Mouse (Mus musculus): ENCODE results near the gene Kmt2d.

Kmt2d gene

GRCm38 (mm10) chr15:98793141-98793698 lies 77.8 kb downstream of the Kmt2d start:
- DNase-seq = no peak

GRCm38 (mm10) chr15:98792233-98793020 lies 78.6 kb downstream of the Kmt2d start:
- peak; percentile 75 for DNase-seq

- DNase-seq = no peak
Measured at GRCm38 (mm10) chr15:98791771-98792170, 79.2 kb downstream of the Kmt2d start.

GRCm38 (mm10) chr15:98791221-98791620 lies 79.8 kb downstream of the Kmt2d start:
- no peak for DNase-seq

GRCm38 (mm10) chr15:98790761-98791160 lies 80.2 kb downstream of the Kmt2d start:
- no peak for DNase-seq

GRCm38 (mm10) chr15:98789661-98790535 lies 81.1 kb downstream of the Kmt2d start, which contains the start of gene Wnt1:
Wnt1 (plus strand) TSS chr15:98789857.
- DNase-seq = no peak

- no peak for DNase-seq
Measured at GRCm38 (mm10) chr15:98788972-98789660, 81.9 kb downstream of the Kmt2d start.

GRCm38 (mm10) chr15:98787930-98788329 lies 83.1 kb downstream of the Kmt2d start:
- no peak for DNase-seq

- no peak for DNase-seq
Measured at GRCm38 (mm10) chr15:98785744-98786143, 85.3 kb downstream of the Kmt2d start.
